Mouse (Mus musculus): Measurements from ENCODE around the gene Arpp21. TPM values are rescaled to one million over a fixed set of nuclear protein-coding genes. Genes with fewer than 3 reads are reported as not detected.
A peak's percentile ranks its signal among the peaks of the same experiment; 100 is the strongest.

Arpp21 gene
- polyA plus RNA-seq, 1 experiment = 36.1 TPM

DNA sequence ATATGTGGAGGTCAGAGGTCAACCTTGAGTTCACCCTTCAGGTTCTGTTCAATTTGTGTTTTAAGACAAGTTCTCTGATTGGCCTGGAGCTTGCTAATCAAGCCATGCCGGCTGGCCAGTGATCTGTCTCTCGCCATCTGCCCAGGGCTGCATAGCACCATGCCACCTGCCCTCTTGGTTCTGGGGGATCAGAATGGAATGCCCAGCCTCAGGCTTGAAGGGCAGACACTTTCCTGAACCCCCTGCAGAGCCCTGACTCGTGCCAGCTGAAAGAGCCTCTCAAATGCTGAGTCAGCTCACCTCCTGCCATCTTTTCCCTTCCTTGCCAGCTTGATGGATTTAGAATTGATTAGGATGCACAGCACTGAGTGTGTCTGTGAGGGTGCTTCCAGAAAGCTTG, 25.9 kb downstream of the Arpp21 start:
- H3ac ChIP-seq (ENCODE audit: control insufficient read depth, insufficient read length) = no peak overlapping the region
- TF ChIP-seq MYOG (IDR thresholded peaks at IDR 0.05; ENCODE audit: control insufficient read depth in 1 of 3, insufficient read depth in 1 of 3, insufficient read length in 2 of 3, low read depth in 2 of 3) (peak in 1 of 3 experiments; percentile 11), USF1 (IDR thresholded peaks at IDR 0.05; ENCODE audit: low read depth) (no peak), MYOD1 (IDR thresholded peaks at IDR 0.05; ENCODE audit: control insufficient read depth in 1 of 3, insufficient read length in 2 of 3, low read depth in 2 of 3) (peak in 1 of 3 experiments; percentile 10)
- H3K4me3 ChIP-seq = no peak overlapping the region
- no peaks in the 10 kb centered on the region for H3K27me3 ChIP-seq (ENCODE audit: control insufficient read depth, insufficient read depth, insufficient read length)
- no peaks in the 10 kb centered on the region for H3K79me2 ChIP-seq (ENCODE audit: control insufficient read depth, insufficient read depth)
- no peak overlapping the region for H3K4me2 ChIP-seq (ENCODE audit: low read depth)
- H3K36me3 ChIP-seq (ENCODE audit: control insufficient read depth, insufficient read depth) = no peaks in the 10 kb centered on the region

DNA sequence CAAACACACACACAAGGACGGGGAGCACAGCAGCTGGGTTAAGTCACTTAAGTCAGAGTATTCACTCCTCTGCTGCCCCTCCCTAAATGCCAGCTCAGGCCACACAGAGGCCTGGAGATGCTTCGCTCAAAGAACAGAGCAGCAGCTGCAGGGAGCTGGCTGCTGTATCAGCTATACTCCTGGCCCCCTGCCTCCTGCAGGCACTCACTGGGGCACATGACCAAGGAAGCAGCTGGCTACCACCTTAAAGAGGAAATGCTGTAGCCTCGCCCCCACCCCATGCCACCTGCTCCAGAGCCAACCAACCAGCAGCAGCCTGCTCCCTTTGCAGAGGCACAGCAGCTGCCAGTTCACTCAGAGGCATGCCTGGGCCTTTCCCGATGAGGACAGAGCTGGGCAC, 28.0 kb downstream of the Arpp21 start:
- no peak overlapping the region for H3ac ChIP-seq (ENCODE audit: control insufficient read depth, insufficient read length)
- no peaks in the 10 kb centered on the region for H3K27me3 ChIP-seq (ENCODE audit: control insufficient read depth, insufficient read depth, insufficient read length)
- H3K4me3 ChIP-seq = no peak overlapping the region
- H3K79me2 ChIP-seq (ENCODE audit: control insufficient read depth, insufficient read depth) = no peaks in the 10 kb centered on the region
- TF ChIP-seq MYOD1 (IDR thresholded peaks at IDR 0.05; ENCODE audit: control insufficient read depth in 1 of 3, insufficient read length in 2 of 3, low read depth in 2 of 3) (peak; percentile 50 to 94 (median 92)), MAX (IDR thresholded peaks at IDR 0.05; ENCODE audit: low read depth) (no peak), POLR2A (IDR thresholded peaks at IDR 0.05; ENCODE audit: insufficient read length, low read depth) (peak; percentile 39), USF1 (IDR thresholded peaks at IDR 0.05; ENCODE audit: low read depth) (peak; percentile 68), TCF12 (IDR thresholded peaks at IDR 0.05; ENCODE audit: insufficient read depth, poor library complexity, severe bottlenecking) (peak; percentile 30), SRF (IDR thresholded peaks at IDR 0.05; ENCODE audit: control insufficient read depth, insufficient read length, low read depth) (peak; percentile 65), TCF3 (IDR thresholded peaks at IDR 0.05; ENCODE audit: insufficient read length, low read depth) (peak; percentile 79), MYOG (IDR thresholded peaks at IDR 0.05; ENCODE audit: control insufficient read depth in 1 of 3, insufficient read depth in 1 of 3, insufficient read length in 2 of 3, low read depth in 2 of 3) (peak; percentile 83 to 94 (median 90)), E2F4 (IDR thresholded peaks at IDR 0.05; ENCODE audit: insufficient read depth) (no peak), POLR2AphosphoS2 (IDR thresholded peaks at IDR 0.05; ENCODE audit: insufficient read length, low read depth) (no peak)
- H3K36me3 ChIP-seq (ENCODE audit: control insufficient read depth, insufficient read depth) = no peaks in the 10 kb centered on the region
- H3K4me2 ChIP-seq (ENCODE audit: low read depth) = peak overlapping the region; percentile 24

DNA sequence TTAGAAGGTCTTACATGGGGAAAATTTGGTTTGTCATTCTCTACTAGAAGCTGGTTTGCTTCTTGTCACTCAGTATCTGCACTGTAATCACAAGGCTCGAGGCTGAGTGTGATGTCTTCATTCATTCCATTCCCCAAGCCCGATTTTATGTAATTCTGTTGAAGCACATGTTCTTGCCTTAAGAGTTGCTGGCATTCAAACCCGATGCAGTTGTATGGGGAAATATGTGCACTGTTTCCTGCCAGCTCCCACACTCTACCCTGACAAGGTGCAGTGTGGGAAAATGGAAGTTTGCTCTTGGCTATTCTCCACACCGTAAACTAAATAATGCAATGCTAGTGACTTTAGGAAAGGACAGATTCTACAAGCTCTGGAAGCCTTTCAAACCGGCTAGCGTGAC, 37.4 kb downstream of the Arpp21 start:
- H3ac ChIP-seq (ENCODE audit: control insufficient read depth, insufficient read length) = no peak overlapping the region
- no peaks in the 10 kb centered on the region for H3K36me3 ChIP-seq (ENCODE audit: control insufficient read depth, insufficient read depth)
- H3K79me2 ChIP-seq (ENCODE audit: control insufficient read depth, insufficient read depth) = peaks cover 4% of the 10 kb centered on the region
- TF ChIP-seq SRF (IDR thresholded peaks at IDR 0.05; ENCODE audit: control insufficient read depth, insufficient read length, low read depth) = no peak
- TF ChIP-seq REST (IDR thresholded peaks at IDR 0.05; ENCODE audit: insufficient read depth, insufficient read length) = no peak
- no peak for TF ChIP-seq MAX (IDR thresholded peaks at IDR 0.05; ENCODE audit: low read depth)
- TF ChIP-seq USF1 (IDR thresholded peaks at IDR 0.05; ENCODE audit: low read depth) = no peak
- no peak for TF ChIP-seq CEBPB (IDR thresholded peaks at IDR 0.05; ENCODE audit: insufficient read depth, poor library complexity, severe bottlenecking)
- TF ChIP-seq MYOG (IDR thresholded peaks at IDR 0.05; ENCODE audit: control insufficient read depth in 1 of 3, insufficient read depth in 1 of 3, insufficient read length in 2 of 3, low read depth in 2 of 3) = no peak
- no peak for TF ChIP-seq TCF3 (IDR thresholded peaks at IDR 0.05; ENCODE audit: insufficient read length, low read depth)
- TF ChIP-seq POLR2A (IDR thresholded peaks at IDR 0.05; ENCODE audit: insufficient read length, low read depth) = no peak
- no peak for TF ChIP-seq E2F4 (IDR thresholded peaks at IDR 0.05; ENCODE audit: insufficient read depth)
- TF ChIP-seq POLR2AphosphoS2 (IDR thresholded peaks at IDR 0.05; ENCODE audit: insufficient read length, low read depth) = no peak
- no peak for TF ChIP-seq TCF12 (IDR thresholded peaks at IDR 0.05; ENCODE audit: insufficient read depth, poor library complexity, severe bottlenecking)
- no peak for TF ChIP-seq MYOD1 (IDR thresholded peaks at IDR 0.05; ENCODE audit: control insufficient read depth in 1 of 3, insufficient read length in 2 of 3, low read depth in 2 of 3)
- no peak overlapping the region for H3K4me3 ChIP-seq
- no peak overlapping the region for H3K4me2 ChIP-seq (ENCODE audit: low read depth)
- H3K27me3 ChIP-seq (ENCODE audit: control insufficient read depth, insufficient read depth, insufficient read length) = no peaks in the 10 kb centered on the region

DNA sequence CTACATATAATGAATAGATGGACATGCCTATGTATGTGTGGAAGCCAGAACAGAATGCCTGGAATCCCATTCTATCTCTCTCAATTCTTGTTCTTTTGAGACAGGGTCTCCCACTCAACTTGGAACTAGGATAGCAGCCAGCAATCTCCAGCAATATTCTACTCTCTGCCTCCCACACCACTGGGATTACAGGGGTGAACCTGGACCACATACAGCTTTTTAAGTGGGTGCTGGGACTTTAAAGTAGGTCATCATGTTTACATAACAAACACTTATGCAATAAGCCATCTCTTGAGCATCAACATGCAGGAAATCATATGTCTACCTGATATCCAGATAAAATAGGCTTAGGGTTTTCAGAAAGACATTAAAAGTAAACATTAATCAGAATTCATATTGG, 41.7 kb downstream of the Arpp21 start:
- no peaks in the 10 kb centered on the region for H3K27me3 ChIP-seq (ENCODE audit: control insufficient read depth, insufficient read depth, insufficient read length)
- no peak for TF ChIP-seq E2F4 (IDR thresholded peaks at IDR 0.05; ENCODE audit: insufficient read depth)
- no peak for TF ChIP-seq REST (IDR thresholded peaks at IDR 0.05; ENCODE audit: insufficient read depth, insufficient read length)
- no peak for TF ChIP-seq MYOG (IDR thresholded peaks at IDR 0.05; ENCODE audit: control insufficient read depth in 1 of 3, insufficient read depth in 1 of 3, insufficient read length in 2 of 3, low read depth in 2 of 3)
- TF ChIP-seq SRF (IDR thresholded peaks at IDR 0.05; ENCODE audit: control insufficient read depth, insufficient read length, low read depth) = no peak
- no peak for TF ChIP-seq TCF12 (IDR thresholded peaks at IDR 0.05; ENCODE audit: insufficient read depth, poor library complexity, severe bottlenecking)
- TF ChIP-seq CEBPB (IDR thresholded peaks at IDR 0.05; ENCODE audit: insufficient read depth, poor library complexity, severe bottlenecking) = no peak
- TF ChIP-seq POLR2AphosphoS2 (IDR thresholded peaks at IDR 0.05; ENCODE audit: insufficient read length, low read depth) = no peak
- TF ChIP-seq TCF3 (IDR thresholded peaks at IDR 0.05; ENCODE audit: insufficient read length, low read depth) = no peak
- no peak for TF ChIP-seq USF1 (IDR thresholded peaks at IDR 0.05; ENCODE audit: low read depth)
- no peak for TF ChIP-seq POLR2A (IDR thresholded peaks at IDR 0.05; ENCODE audit: insufficient read length, low read depth)
- TF ChIP-seq MAX (IDR thresholded peaks at IDR 0.05; ENCODE audit: low read depth) = no peak
- H3K79me2 ChIP-seq (ENCODE audit: control insufficient read depth, insufficient read depth) = no peaks in the 10 kb centered on the region
- no peak overlapping the region for H3K4me2 ChIP-seq (ENCODE audit: low read depth)
- no peak overlapping the region for H3ac ChIP-seq (ENCODE audit: control insufficient read depth, insufficient read length)
- no peaks in the 10 kb centered on the region for H3K36me3 ChIP-seq (ENCODE audit: control insufficient read depth, insufficient read depth)
- no peak overlapping the region for H3K4me3 ChIP-seq

DNA sequence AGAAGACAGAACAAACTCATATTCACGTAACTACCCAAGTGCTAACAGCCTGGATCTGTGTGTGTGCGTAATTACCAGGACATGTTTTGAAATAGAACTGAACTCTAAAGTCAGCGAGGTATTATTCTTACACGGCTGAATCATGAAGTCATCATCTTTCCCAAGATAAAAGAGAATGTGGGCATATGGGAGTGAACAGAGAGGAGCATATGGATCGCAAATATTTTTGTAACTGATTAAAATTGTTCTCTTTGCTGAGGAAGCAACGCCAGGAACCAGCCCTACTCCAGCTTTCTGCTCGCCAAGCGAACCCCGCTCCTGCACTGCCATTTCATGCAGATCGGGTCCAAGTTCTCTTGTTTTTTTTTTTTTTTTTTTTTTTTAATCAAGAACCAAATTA, 46.3 kb downstream of the Arpp21 start:
- Histone ChIP-seq H3K79me2 (ENCODE audit: control insufficient read depth, insufficient read depth) (no peaks in the 10 kb centered on the region), H3K36me3 (ENCODE audit: control insufficient read depth, insufficient read depth) (no peaks in the 10 kb centered on the region), H3K4me3 (no peak overlapping the region), H3K27me3 (ENCODE audit: control insufficient read depth, insufficient read depth, insufficient read length) (no peaks in the 10 kb centered on the region), H3ac (ENCODE audit: control insufficient read depth, insufficient read length) (no peak overlapping the region), H3K4me2 (ENCODE audit: low read depth) (no peak overlapping the region)
- TF ChIP-seq POLR2AphosphoS2 (IDR thresholded peaks at IDR 0.05; ENCODE audit: insufficient read length, low read depth) (no peak), TCF3 (IDR thresholded peaks at IDR 0.05; ENCODE audit: insufficient read length, low read depth) (no peak), TCF12 (IDR thresholded peaks at IDR 0.05; ENCODE audit: insufficient read depth, poor library complexity, severe bottlenecking) (no peak), USF1 (IDR thresholded peaks at IDR 0.05; ENCODE audit: low read depth) (no peak), E2F4 (IDR thresholded peaks at IDR 0.05; ENCODE audit: insufficient read depth) (no peak), POLR2A (IDR thresholded peaks at IDR 0.05; ENCODE audit: insufficient read length, low read depth) (no peak), MYOD1 (IDR thresholded peaks at IDR 0.05; ENCODE audit: control insufficient read depth in 1 of 3, insufficient read length in 2 of 3, low read depth in 2 of 3) (no peak), REST (IDR thresholded peaks at IDR 0.05; ENCODE audit: insufficient read depth, insufficient read length) (no peak), SRF (IDR thresholded peaks at IDR 0.05; ENCODE audit: control insufficient read depth, insufficient read length, low read depth) (no peak), CEBPB (IDR thresholded peaks at IDR 0.05; ENCODE audit: insufficient read depth, poor library complexity, severe bottlenecking) (no peak), MYOG (IDR thresholded peaks at IDR 0.05; ENCODE audit: control insufficient read depth in 1 of 3, insufficient read depth in 1 of 3, insufficient read length in 2 of 3, low read depth in 2 of 3) (no peak), MAX (IDR thresholded peaks at IDR 0.05; ENCODE audit: low read depth) (no peak)
